Mouse (Mus musculus) heart, postnatal 25 days (tissue): ENCODE results near the gene Myo7a. TPM values are rescaled to one million over a fixed set of nuclear protein-coding genes. Genes with fewer than 3 reads are reported as not detected.

Source experiments
- DNase-seq: peaks from one replicate; pipeline ENCODE4 v3.0.0; 2022; ENCODE audit warnings: low spot score
- intact Hi-C: fragments of 180-260 bp; cut with DNase I; formaldehyde crosslinking; loops from one replicate; pipeline ENCODE4 v1.15.1; 2025
- total RNA-seq, 2 experiments: library from RNA; stranded (reverse); gene quantifications; 2 replicates each; pipeline ENCODE4 v1.2.3; 2021

Myo7a gene
- total RNA-seq, 2 experiments from 2014 or later, result 4.2 to 5.4 TPM

GRCm38 (mm10) chr7:98145842-98146446 is 26.6 kb upstream of the Myo7a start:
- intact Hi-C loops, result no loop called here
- no peak for DNase-seq

GRCm38 (mm10) chr7:98145402-98145801 is 26.1 kb upstream of the Myo7a start, which contains the start of gene Omp:
Gene Omp, minus strand, starts transcription at chr7:98145502.
- DNase-seq, result no peak
- intact Hi-C loops, result no loop called here

- no peak for DNase-seq
- intact Hi-C loops, result no loop called here
Measured at GRCm38 (mm10) chr7:98142648-98143047, 23.3 kb upstream of the Myo7a start.

- intact Hi-C loops, result no loop called here
- DNase-seq, result no peak
Measured at GRCm38 (mm10) chr7:98142247-98142646, 22.9 kb upstream of the Myo7a start.

- intact Hi-C loops, result no loop called here
- DNase-seq, result no peak
Measured at GRCm38 (mm10) chr7:98141206-98141605, 21.9 kb upstream of the Myo7a start.

GRCm38 (mm10) chr7:98140597-98140996 is 21.3 kb upstream of the Myo7a start:
- intact Hi-C loops, result no loop called here
- DNase-seq, result no peak

- intact Hi-C loops, result no loop called here
- DNase-seq, result no peak
Measured at GRCm38 (mm10) chr7:98139216-98139615, 19.9 kb upstream of the Myo7a start.

- DNase-seq, result no peak
- intact Hi-C loops, result no loop called here
Measured at GRCm38 (mm10) chr7:98137995-98138394, 18.7 kb upstream of the Myo7a start.

- DNase-seq, result no peak
- intact Hi-C loops, result no loop called here
Measured at GRCm38 (mm10) chr7:98137583-98137982, 18.3 kb upstream of the Myo7a start.

- intact Hi-C loops, result no loop called here
- DNase-seq, result no peak
Measured at GRCm38 (mm10) chr7:98131751-98132150, 12.4 kb upstream of the Myo7a start.

- intact Hi-C loops, result no loop called here
- no peak for DNase-seq
Measured at GRCm38 (mm10) chr7:98125473-98125872, 6.1 kb upstream of the Myo7a start.

GRCm38 (mm10) chr7:98124701-98125100 is 5.4 kb upstream of the Myo7a start:
- DNase-seq, result no peak
- intact Hi-C loops, result no loop called here

GRCm38 (mm10) chr7:98121673-98122072 is 2.3 kb upstream of the Myo7a start:
- intact Hi-C loops, result no loop called here
- DNase-seq, result no peak

- intact Hi-C loops, result no loop called here
- DNase-seq, result no peak
Measured at GRCm38 (mm10) chr7:98121241-98121640, 1.9 kb upstream of the Myo7a start.

- intact Hi-C loops, result loop anchor here (1.0 kb wide), 2 partner anchors 17 to 49 kb away; no protein-coding TSS in a partner anchor
- DNase-seq, result no peak
Measured at GRCm38 (mm10) chr7:98120325-98120724, 1.0 kb upstream of the Myo7a start.

- no peak for DNase-seq
- intact Hi-C loops, result loop anchor here (1.0 to 2.0 kb wide), 3 partner anchors 17 to 371 kb away; no protein-coding TSS in a partner anchor
Measured at GRCm38 (mm10) chr7:98119961-98120232, 573 bp upstream of the Myo7a start.

GRCm38 (mm10) chr7:98117012-98117660 is 2.2 kb downstream of the Myo7a start:
- intact Hi-C loops, result no loop called here
- peak; percentile 65 for DNase-seq

- no peak for DNase-seq
- intact Hi-C loops, result no loop called here
Measured at GRCm38 (mm10) chr7:98114656-98115055, 4.7 kb downstream of the Myo7a start.

- intact Hi-C loops, result no loop called here
- DNase-seq, result no peak
Measured at GRCm38 (mm10) chr7:98111233-98111632, 8.1 kb downstream of the Myo7a start.

GRCm38 (mm10) chr7:98109771-98110170 is 9.6 kb downstream of the Myo7a start:
- intact Hi-C loops, result no loop called here
- DNase-seq, result no peak

- intact Hi-C loops, result no loop called here
- DNase-seq, result no peak
Measured at GRCm38 (mm10) chr7:98108636-98109430, 10.5 kb downstream of the Myo7a start.
